Mouse (Mus musculus) hindbrain, embryonic 13.5 days (tissue): ENCODE data around the gene Isg20l2. TPM values are rescaled to one million over a fixed set of nuclear protein-coding genes. Genes with fewer than 3 reads are reported as not detected.
"Not testable (repeated sequence)": the region's sequence is repeated elsewhere in the genome, so short reads cannot be mapped to it uniquely, and the experiment has no call there.

Source experiments
- ATAC-seq: fragments of 200-750 bp; cut with Nextera tagmentation; 2 replicates; pipeline ENCODE4 v1.8.0; 2017; ENCODE audit warnings: moderate TSS enrichment; ENCODE audit not compliant: low FRiP score
- H3K27ac ChIP-seq: fragments of 300-500 bp; sonication (generic); 2 replicates; pipeline ENCODE4 v1.5.1; 2015; ENCODE audit warnings: inconsistent platforms, mild to moderate bottlenecking, moderate library complexity
- H3K27me3 ChIP-seq: fragments of 300-500 bp; sonication (generic); 2 replicates; pipeline ENCODE4 v1.6.1; 2015; ENCODE audit warnings: mild to moderate bottlenecking, inconsistent platforms
- H3K36me3 ChIP-seq: fragments of 300-500 bp; sonication (generic); 2 replicates; pipeline ENCODE4 v1.6.1; 2015; ENCODE audit warnings: mild to moderate bottlenecking, inconsistent platforms
- H3K4me1 ChIP-seq: fragments of 300-500 bp; sonication (generic); replicated peaks from 2 replicates; pipeline ENCODE4 v1.6.1; 2015; ENCODE audit warnings: inconsistent platforms
- H3K4me2 ChIP-seq: fragments of 300-500 bp; sonication (generic); 2 replicates; pipeline ENCODE4 v1.6.1; 2015; ENCODE audit warnings: inconsistent platforms, mild to moderate bottlenecking, moderate library complexity
- H3K4me3 ChIP-seq: fragments of 300-500 bp; sonication (generic); 2 replicates; pipeline ENCODE4 v1.5.1; 2015; ENCODE audit warnings: mild to moderate bottlenecking, inconsistent platforms
- H3K9ac ChIP-seq: fragments of 300-500 bp; sonication (generic); 2 replicates; pipeline ENCODE4 v1.6.1; 2015; ENCODE audit warnings: mild to moderate bottlenecking, inconsistent platforms
- H3K9me3 ChIP-seq: fragments of 300-500 bp; sonication (generic); 2 replicates; pipeline ENCODE4 v1.6.1; 2016; ENCODE audit warnings: inconsistent platforms
- WGBS: fragments of 180-500 bp; shearing (Covaris S2); methylation state at CpG from one replicate; pipeline ENCODE4 v1.1.7; 2015; 5-methylcytosine and 5-hydroxymethylcytosine counted together
- polyA plus RNA-seq: library from polyadenylated mRNA; unstranded; fragments of >200 nt; fragmentation: Nextera tagmentation; extraction: Ambion mirVana; gene quantifications from 2 replicates; pipeline ENCODE4 v1.2.1, GENCODE M21; 2015

Gene Isg20l2
- polyA plus RNA-seq, 1 experiment from 2014 or later = 40.7 TPM

- H3K4me3 ChIP-seq = not testable (repeated sequence)
- 84% methylated on average over 6 of the region's 6 CpGs for WGBS
Observed at GRCm38 (mm10) chr3:87901959-87902358, 28.2 kb upstream of the Isg20l2 start.

GRCm38 (mm10) chr3:87903821-87904220, 26.3 kb upstream of the Isg20l2 start:
- ATAC-seq = no peak
- Histone ChIP-seq H3K27ac (no peak overlapping the region), H3K4me1 (peaks cover 18% of the 10 kb centered on the region), H3K9ac (no peak overlapping the region), H3K27me3 (no peaks in the 10 kb centered on the region), H3K4me3 (no peak overlapping the region), H3K36me3 (no peaks in the 10 kb centered on the region), H3K4me2 (no peak overlapping the region), H3K9me3 (no peaks in the 10 kb centered on the region)
- WGBS = 53% methylated on average over 5 of the region's 5 CpGs

More at GRCm38 (mm10) chr3:87901959-87902358, 28.2 kb upstream of the Isg20l2 start:
- not testable (repeated sequence) for H3K9ac ChIP-seq, ATAC-seq, H3K9me3 ChIP-seq, H3K36me3 ChIP-seq, H3K4me1 ChIP-seq, H3K27me3 ChIP-seq, H3K4me2 ChIP-seq, H3K27ac ChIP-seq

GRCm38 (mm10) chr3:87905880-87906485, 24.1 kb upstream of the Isg20l2 start, which contains the start of gene Hdgf:
Gene Hdgf, plus strand, starts transcription at chr3:87906321.
- peak within 1 kb of the TSS; percentile 91 for H3K4me2 ChIP-seq
- H3K36me3 ChIP-seq = no peaks in the 10 kb centered on the region
- peaks cover 40% of the 10 kb centered on the region for H3K4me1 ChIP-seq
- peak within 1 kb of the TSS; percentile 96 for H3K27ac ChIP-seq
- peak within 1 kb of the TSS; percentile 94 for H3K9ac ChIP-seq
- H3K27me3 ChIP-seq = no peaks in the 10 kb centered on the region
- H3K9me3 ChIP-seq = no peaks in the 10 kb centered on the region
- peak; percentile 95 for ATAC-seq
- WGBS = under 1% methylated on average over 57 of the region's 57 CpGs
- H3K4me3 ChIP-seq = peak within 1 kb of the TSS; percentile 98

- H3K4me3 ChIP-seq = peak overlapping the region; percentile 98
- under 1% methylated on average over 23 of the region's 47 CpGs for WGBS
- no peaks in the 10 kb centered on the region for H3K27me3 ChIP-seq
- peaks cover 43% of the 10 kb centered on the region for H3K4me1 ChIP-seq
- peak overlapping the region; percentile 96 for H3K27ac ChIP-seq
- H3K4me2 ChIP-seq = peak overlapping the region; percentile 91
- no peaks in the 10 kb centered on the region for H3K36me3 ChIP-seq
- ATAC-seq = peak; percentile 44
- H3K9ac ChIP-seq = peak overlapping the region; percentile 94
- no peaks in the 10 kb centered on the region for H3K9me3 ChIP-seq
Observed at GRCm38 (mm10) chr3:87906601-87906980, 23.5 kb upstream of the Isg20l2 start.

GRCm38 (mm10) chr3:87906981-87907857, 22.9 kb upstream of the Isg20l2 start:
- H3K27me3 ChIP-seq = no peaks in the 10 kb centered on the region
- WGBS = under 1% methylated on average over 27 of the region's 27 CpGs
- no peak for ATAC-seq

GRCm38 (mm10) chr3:87907906-87908305, 22.2 kb upstream of the Isg20l2 start:
- Histone ChIP-seq H3K4me2 (peak overlapping the region; percentile 91), H3K4me3 (peak overlapping the region; percentile 98), H3K36me3 (no peaks in the 10 kb centered on the region; the same call in 1 of the 2 replicates), H3K27ac (peak overlapping the region; percentile 96), H3K9me3 (no peaks in the 10 kb centered on the region), H3K4me1 (peaks cover 43% of the 10 kb centered on the region), H3K27me3 (no peaks in the 10 kb centered on the region), H3K9ac (peak overlapping the region; percentile 94)
- ATAC-seq = no peak
- WGBS = 17% methylated on average over 1 of the region's 1 CpGs

More at GRCm38 (mm10) chr3:87906981-87907857, 22.9 kb upstream of the Isg20l2 start:
- Histone ChIP-seq H3K9ac (peak overlapping the region; percentile 94), H3K4me1 (peaks cover 43% of the 10 kb centered on the region), H3K4me3 (peak overlapping the region; percentile 98), H3K4me2 (peak overlapping the region; percentile 91), H3K27ac (peak overlapping the region; percentile 96), H3K9me3 (no peaks in the 10 kb centered on the region), H3K36me3 (no peaks in the 10 kb centered on the region)

- 88% methylated on average over 2 of the region's 2 CpGs for WGBS
- peak overlapping the region; percentile 68; the same call in 1 of the 2 replicates for H3K9ac ChIP-seq
- no peak overlapping the region for H3K4me2 ChIP-seq
- H3K4me3 ChIP-seq = no peak overlapping the region
- H3K9me3 ChIP-seq = no peaks in the 10 kb centered on the region
- no peak for ATAC-seq
- H3K4me1 ChIP-seq = peaks cover 43% of the 10 kb centered on the region
- peak overlapping the region; percentile 88 for H3K27ac ChIP-seq
- no peaks in the 10 kb centered on the region for H3K27me3 ChIP-seq
- H3K36me3 ChIP-seq = peaks cover 15% of the 10 kb centered on the region
Observed at GRCm38 (mm10) chr3:87909381-87909780, 20.7 kb upstream of the Isg20l2 start.

GRCm38 (mm10) chr3:87909874-87910273, 20.2 kb upstream of the Isg20l2 start:
- WGBS = 2% methylated on average over 4 of the region's 4 CpGs

GRCm38 (mm10) chr3:87910573-87911141, 19.5 kb upstream of the Isg20l2 start:
- H3K4me2 ChIP-seq = peak overlapping the region; percentile 59
- peak overlapping the region; percentile 88 for H3K27ac ChIP-seq
- no peaks in the 10 kb centered on the region for H3K27me3 ChIP-seq
- H3K36me3 ChIP-seq = peaks cover 26% of the 10 kb centered on the region
- H3K9ac ChIP-seq = peak overlapping the region; percentile 68
- H3K4me1 ChIP-seq = peaks cover 43% of the 10 kb centered on the region
- H3K9me3 ChIP-seq = no peaks in the 10 kb centered on the region
- 0% methylated on average over 12 of the region's 12 CpGs for WGBS
- ATAC-seq = 0 out of 2 replicates have a peak, but pooled peaks have one; percentile 12
- H3K4me3 ChIP-seq = peak overlapping the region; percentile 44

More at GRCm38 (mm10) chr3:87909874-87910273, 20.2 kb upstream of the Isg20l2 start:
- H3K4me3 ChIP-seq = peak overlapping the region; percentile 44
- ATAC-seq = no peak
- H3K4me2 ChIP-seq = peak overlapping the region; percentile 59
- no peaks in the 10 kb centered on the region for H3K27me3 ChIP-seq
- peak overlapping the region; percentile 88 for H3K27ac ChIP-seq
- H3K9ac ChIP-seq = peak overlapping the region; percentile 68
- H3K36me3 ChIP-seq = peaks cover 20% of the 10 kb centered on the region
- H3K4me1 ChIP-seq = peaks cover 43% of the 10 kb centered on the region
- H3K9me3 ChIP-seq = no peaks in the 10 kb centered on the region

- Histone ChIP-seq H3K4me1 (peaks cover 28% of the 10 kb centered on the region), H3K9me3 (no peaks in the 10 kb centered on the region), H3K4me2 (no peak overlapping the region), H3K4me3 (no peak overlapping the region), H3K27ac (no peak overlapping the region), H3K9ac (no peak overlapping the region), H3K27me3 (no peaks in the 10 kb centered on the region), H3K36me3 (peaks cover 41% of the 10 kb centered on the region)
- no peak for ATAC-seq
- WGBS = 84% methylated on average over 7 of the region's 7 CpGs
Observed at GRCm38 (mm10) chr3:87913491-87913890, 16.6 kb upstream of the Isg20l2 start.

- WGBS = 97% methylated on average over 10 of the region's 10 CpGs
- no peak for ATAC-seq
- Histone ChIP-seq H3K9me3 (no peaks in the 10 kb centered on the region), H3K4me2 (no peak overlapping the region), H3K27ac (no peak overlapping the region), H3K36me3 (peaks cover 41% of the 10 kb centered on the region), H3K9ac (no peak overlapping the region), H3K4me1 (peaks cover 26% of the 10 kb centered on the region), H3K4me3 (no peak overlapping the region), H3K27me3 (no peaks in the 10 kb centered on the region)
Observed at GRCm38 (mm10) chr3:87913891-87914290, 16.2 kb upstream of the Isg20l2 start.

- Histone ChIP-seq H3K27me3 (no peaks in the 10 kb centered on the region), H3K9me3 (no peaks in the 10 kb centered on the region), H3K4me2 (no peak overlapping the region), H3K4me3 (no peak overlapping the region), H3K36me3 (peaks cover 44% of the 10 kb centered on the region), H3K4me1 (peaks cover 17% of the 10 kb centered on the region), H3K9ac (no peak overlapping the region), H3K27ac (no peak overlapping the region)
- no peak for ATAC-seq
- 98% methylated on average over 1 of the region's 1 CpGs for WGBS
Observed at GRCm38 (mm10) chr3:87916990-87917389, 13.1 kb upstream of the Isg20l2 start.
